In the genomic region with DNA sequence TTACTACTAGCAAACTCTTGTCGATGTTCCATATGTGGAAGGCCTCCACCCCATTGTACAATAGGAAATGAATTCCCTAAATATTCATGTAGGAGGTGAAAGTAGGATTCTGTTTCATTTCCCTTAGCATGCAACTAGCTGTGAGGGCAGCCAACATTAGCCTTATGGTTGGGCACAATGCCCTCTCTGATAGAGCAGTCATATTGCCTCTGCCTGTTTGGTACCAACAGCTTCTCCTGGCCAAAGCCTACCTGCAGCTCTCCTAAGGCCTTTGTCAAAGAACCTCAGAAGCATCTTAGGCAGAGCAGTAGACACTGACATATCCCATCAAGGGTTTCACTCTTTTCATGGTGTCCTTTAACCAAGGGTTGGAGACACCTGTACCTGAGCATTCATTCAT, we compare ENCODE assay signal across 20 mouse cellular contexts.
"Had no signal": no experiment of that assay in that cellular context is flagged by ENCODE, and none has a peak within 500 bp of the region (broad histone marks: within the 10 kb centered on the region; RNA-seq: fewer than 3 reads in every experiment).

No protein-coding gene starts in this region.

- H3K27me3 ChIP-seq: limb, embryonic 13.5 days; liver, embryonic 12.5 days; liver, embryonic 15.5 days; lung, embryonic 15.5 days; megakaryocyte, embryonic 14.5 days; neural tube, embryonic 12.5 days; neural tube, embryonic 15.5 days had no signal

- H3K4me1 ChIP-seq: limb, embryonic 10.5 days; limb, embryonic 13.5 days; liver, embryonic 12.5 days; liver, embryonic 15.5 days; lung, embryonic 15.5 days; neural tube, embryonic 12.5 days; neural tube, embryonic 15.5 days had no signal

- H3K27ac ChIP-seq: layer of hippocampus, adult 2 months; left cerebral cortex, adult 2 months; limb, embryonic 10.5 days; limb, embryonic 13.5 days; liver, embryonic 12.5 days; liver, embryonic 15.5 days; lung, embryonic 15.5 days; neural tube, embryonic 12.5 days; neural tube, embryonic 15.5 days had no signal

- ATAC-seq: liver, embryonic 12.5 days had no signal

- H3K4me3 ChIP-seq: layer of hippocampus, adult 2 months; left cerebral cortex, adult 2 months; limb, embryonic 10.5 days; limb, embryonic 13.5 days; liver, embryonic 12.5 days; liver, embryonic 15.5 days; lung, embryonic 15.5 days; megakaryocyte, embryonic 14.5 days; neural tube, embryonic 12.5 days; neural tube, embryonic 15.5 days had no signal

- DNase-seq: kidney, adult 9 months; kidney, postnatal 25 days; layer of hippocampus, postnatal 36 days; liver; lung, adult 18-20 months; lung, postnatal 10 days; lung, postnatal 36 days; midbrain, embryonic 14.5 days; thymus, adult 18-20 months; thymus, postnatal 36 days had no signal
